Mouse (Mus musculus): ENCODE results near the gene Ccdc28a. TPM values are rescaled to one million over a fixed set of nuclear protein-coding genes. Genes with fewer than 3 reads are reported as not detected.

Ccdc28a gene
- 6.8 TPM for polyA plus RNA-seq (2014; fragmentation: Illumina TruSeq; extraction: RNeasy Lipid Tissue Mini Kit (QIAGEN cat#74804))

GRCm38 (mm10) chr10:18234560-18235401, at the start of gene Ccdc28a:
Gene Ccdc28a (minus strand): TSS chr10:18234998.

GRCm38 (mm10) chr10:18210726-18211125, 24.1 kb downstream of the Ccdc28a start, which contains the start of gene Ect2l:
Gene Ect2l (minus strand): TSS chr10:18210890.

Other genes with a start within 250 kb of the Ccdc28a start
- gene Abracl, start 211.7 kb downstream of the Ccdc28a start, polyA plus RNA-seq (2014; fragmentation: Illumina TruSeq; extraction: RNeasy Lipid Tissue Mini Kit (QIAGEN cat#74804)), result 256 TPM
- 60.2 TPM for gene Reps1, start 179.1 kb downstream of the Ccdc28a start, polyA plus RNA-seq (2014; fragmentation: Illumina TruSeq; extraction: RNeasy Lipid Tissue Mini Kit (QIAGEN cat#74804))
- gene Ect2l, start 24.1 kb downstream of the Ccdc28a start, polyA plus RNA-seq (2014; fragmentation: Illumina TruSeq; extraction: RNeasy Lipid Tissue Mini Kit (QIAGEN cat#74804)), result 2.2 TPM
- 3.8 TPM for gene Nhsl1, start 84.0 kb upstream of the Ccdc28a start, polyA plus RNA-seq (2014; fragmentation: Illumina TruSeq; extraction: RNeasy Lipid Tissue Mini Kit (QIAGEN cat#74804))